Mouse (Mus musculus): ENCODE data around the gene Rrm1. TPM values are rescaled to one million over a fixed set of nuclear protein-coding genes. Genes with fewer than 3 reads are reported as not detected.

Rrm1 gene
- total RNA-seq, 2 experiments from 2014 or later: 8.4 to 11.5 TPM

DNA sequence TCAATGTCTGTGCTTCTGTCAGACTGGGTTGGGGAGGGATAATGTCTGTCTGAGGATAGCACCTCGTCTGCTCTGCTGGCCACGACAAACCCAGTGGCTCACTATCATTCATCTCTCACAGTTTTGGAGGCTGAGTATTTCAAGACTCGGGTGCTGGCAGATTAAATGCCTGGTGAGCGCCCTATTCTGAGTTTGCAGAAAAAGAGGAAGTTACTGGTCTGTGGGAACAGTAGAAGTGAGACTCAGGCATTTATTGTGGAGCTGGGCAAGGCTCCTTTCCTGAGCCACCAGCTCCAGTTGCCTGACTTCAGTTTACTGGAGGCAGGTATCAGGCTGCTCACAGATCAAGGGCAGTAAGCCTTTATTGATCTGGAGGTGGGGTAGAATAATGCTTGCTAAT lies 72.6 kb downstream of the Rrm1 start:
- intact Hi-C loops (cut with DNase I): loop anchor here (5.0 kb wide), 1 partner anchor 238 kb away; no protein-coding TSS in a partner anchor
- no peak for DNase-seq (ENCODE audit: low spot score)

DNA sequence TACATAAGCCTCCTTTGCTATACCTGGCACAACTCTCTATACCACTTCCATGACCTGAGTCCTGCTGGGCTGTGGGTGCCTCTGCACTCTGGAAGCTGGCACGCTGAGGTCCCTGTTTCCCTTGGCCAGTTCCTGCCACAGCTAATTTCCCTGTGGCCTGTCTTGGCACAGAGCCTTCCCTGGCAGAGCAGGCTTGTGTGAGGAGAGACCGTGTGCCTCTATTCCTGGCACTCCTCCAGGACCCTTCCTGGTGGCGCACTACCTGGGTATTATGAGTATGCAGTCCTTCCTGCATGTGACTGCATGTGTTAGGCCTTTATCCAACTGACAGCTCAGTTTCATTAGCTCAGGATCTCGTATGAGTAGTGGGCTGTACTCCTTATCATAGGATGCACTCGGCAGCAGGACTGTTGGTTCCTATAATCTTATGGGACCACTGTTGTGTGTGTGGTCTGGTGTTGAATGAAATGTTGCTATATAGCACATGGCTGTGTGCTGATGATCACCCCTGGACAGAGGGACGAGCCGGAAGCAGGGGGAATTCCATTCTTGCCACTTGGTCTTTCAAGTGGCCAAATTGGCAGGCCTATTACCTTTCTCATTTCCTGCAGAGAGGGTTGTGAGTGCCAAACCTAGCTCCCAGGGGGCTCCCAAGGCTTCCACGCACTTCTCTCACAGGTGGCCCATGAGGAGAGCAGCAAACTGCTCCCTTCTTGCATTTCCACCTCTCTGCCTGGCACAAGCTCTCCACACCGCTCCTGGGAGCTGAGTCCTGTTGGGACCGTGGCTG lies 75.0 kb downstream of the Rrm1 start:
- no peak for DNase-seq (ENCODE audit: low spot score)
- intact Hi-C loops (cut with DNase I): no loop called here

DNA sequence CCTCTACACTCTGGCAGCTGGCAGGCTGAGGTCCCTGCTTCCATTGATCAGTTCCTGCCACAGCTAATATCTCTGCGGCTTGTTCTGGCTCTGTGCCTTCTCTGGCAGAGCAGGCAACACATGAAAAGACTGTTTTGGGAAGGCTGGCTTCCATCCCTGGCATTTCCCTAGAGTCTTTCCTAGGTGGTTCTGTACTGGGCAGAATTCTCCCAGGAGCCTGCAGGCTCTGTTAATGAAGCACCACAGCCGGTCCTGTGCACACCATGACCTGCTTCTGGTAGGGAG lies 75.5 kb downstream of the Rrm1 start:
- intact Hi-C loops (cut with DNase I): no loop called here
- DNase-seq (ENCODE audit: low spot score): no peak

Other genes starting within 250 kb of the Rrm1 start
- 10 to 100 TPM; 29.0 to 32.5 TPM for gene Nup98, start 231.5 kb upstream of the Rrm1 start, total RNA-seq (2021)
- 10 to 100 TPM; 58.8 to 68.0 TPM for gene Pgap2, start 231.5 kb upstream of the Rrm1 start, total RNA-seq (2021)
- 10 to 100 TPM; 24.8 to 30.5 TPM for gene Rhog, start 185.6 kb upstream of the Rrm1 start, total RNA-seq (2021)
- gene Stim1, start 173.9 kb upstream of the Rrm1 start, total RNA-seq (2021): 10 to 100 TPM; 21.6 to 21.8 TPM
- gene Olfr543, start 40.0 kb downstream of the Rrm1 start, total RNA-seq (2021): not detected
- gene Olfr544, start 46.6 kb downstream of the Rrm1 start, total RNA-seq (2021): not detected
- not detected for gene Olfr545, start 57.9 kb downstream of the Rrm1 start, total RNA-seq (2021)
- not detected for gene Olfr547, start 93.1 kb downstream of the Rrm1 start, total RNA-seq (2021)
- gene Olfr548-ps1, start 99.2 kb downstream of the Rrm1 start, total RNA-seq (2021): not detected
- not detected for gene Olfr549, start 108.2 kb downstream of the Rrm1 start, total RNA-seq (2021)
- 1 to 10 TPM; 5.4 to 5.5 TPM for gene Trim21, start 123.8 kb downstream of the Rrm1 start, total RNA-seq (2021)
- under 1 TPM; 0.10 to 0.17 TPM for gene Olfr550, start 129.7 kb downstream of the Rrm1 start, total RNA-seq (2021)
- gene Olfr551, start 150.2 kb downstream of the Rrm1 start, total RNA-seq (2021): not detected
- gene Olfr552, start 156.1 kb downstream of the Rrm1 start, total RNA-seq (2021): under 1 TPM; 0.08 to 0.36 TPM
- gene Olfr553, start 176.5 kb downstream of the Rrm1 start, total RNA-seq (2021): not detected
- not detected for gene Olfr554, start 196.7 kb downstream of the Rrm1 start, total RNA-seq (2021)
- gene Olfr555, start 217.1 kb downstream of the Rrm1 start, total RNA-seq (2021): not detected
- gene Olfr556, start 223.2 kb downstream of the Rrm1 start, total RNA-seq (2021): not detected
- gene Trim68, start 245.6 kb downstream of the Rrm1 start, total RNA-seq (2021): 1 to 10 TPM; 6.5 to 8.2 TPM

Measured in heart, postnatal 25 days (tissue).